Mouse (Mus musculus): ENCODE measurements at regions not wholly inside any gene's neighbourhood (a gene's known extent, or its start where the extent isn't known, plus 50 kb on each side); places are given as distances from the start of the nearest gene placed in this dataset.

- no peaks in the 10 kb centered on the region for H3K9me3 ChIP-seq
- no peaks in the 10 kb centered on the region for H3K36me3 ChIP-seq
- no peak overlapping the region for H3K4me2 ChIP-seq
- H3K4me3 ChIP-seq = no peak overlapping the region
- no peak overlapping the region for H3K9ac ChIP-seq
- H3K27ac ChIP-seq = no peak overlapping the region
- WGBS = 21% methylated on average over 3 of the region's 3 CpGs
- H3K27me3 ChIP-seq = no peaks in the 10 kb centered on the region
- H3K4me1 ChIP-seq = peaks cover 21% of the 10 kb centered on the region
- peak; percentile 15; the same call in 1 of the 2 replicates for ATAC-seq (ENCODE audit: borderline replicate concordance, extremely low read depth, low FRiP score, low TSS enrichment)
Measured at GRCm38 (mm10) chr1:35927049-35927415, 141.2 kb upstream of the Hs6st1 start.

- no peak for ATAC-seq (ENCODE audit: borderline replicate concordance, extremely low read depth, low FRiP score, low TSS enrichment)
- no peak overlapping the region for H3K27ac ChIP-seq
- 49% methylated on average over 3 of the region's 3 CpGs for WGBS
Measured at GRCm38 (mm10) chr1:35930351-35930750, 137.8 kb upstream of the Hs6st1 start.

GRCm38 (mm10) chr1:35931056-35931455 is 137.1 kb upstream of the Hs6st1 start:
- H3K4me3 ChIP-seq = no peak overlapping the region
- H3K4me2 ChIP-seq = no peak overlapping the region

More at GRCm38 (mm10) chr1:35930351-35930750, 137.8 kb upstream of the Hs6st1 start:
- H3K27me3 ChIP-seq = no peaks in the 10 kb centered on the region
- H3K4me3 ChIP-seq = no peak overlapping the region
- no peaks in the 10 kb centered on the region for H3K36me3 ChIP-seq
- H3K4me2 ChIP-seq = no peak overlapping the region
- H3K9me3 ChIP-seq = no peaks in the 10 kb centered on the region
- H3K4me1 ChIP-seq = peaks cover 31% of the 10 kb centered on the region
- H3K9ac ChIP-seq = no peak overlapping the region

GRCm38 (mm10) chr1:35933511-35933910 is 134.7 kb upstream of the Hs6st1 start:
- Histone ChIP-seq H3K9me3 (no peaks in the 10 kb centered on the region), H3K4me2 (no peak overlapping the region), H3K4me3 (no peak overlapping the region), H3K9ac (no peak overlapping the region), H3K27me3 (no peaks in the 10 kb centered on the region), H3K27ac (no peak overlapping the region), H3K4me1 (peaks cover 20% of the 10 kb centered on the region), H3K36me3 (no peaks in the 10 kb centered on the region)
- no peak for ATAC-seq (ENCODE audit: borderline replicate concordance, extremely low read depth, low FRiP score, low TSS enrichment)
- 92% methylated on average over 7 of the region's 7 CpGs for WGBS

More at GRCm38 (mm10) chr1:35931056-35931455, 137.1 kb upstream of the Hs6st1 start:
- Histone ChIP-seq H3K4me1 (peaks cover 31% of the 10 kb centered on the region), H3K27ac (no peak overlapping the region; the same call in 1 of the 2 replicates), H3K27me3 (no peaks in the 10 kb centered on the region), H3K9ac (no peak overlapping the region), H3K36me3 (no peaks in the 10 kb centered on the region), H3K9me3 (no peaks in the 10 kb centered on the region)
- WGBS = 47% methylated on average over 7 of the region's 7 CpGs
- ATAC-seq (ENCODE audit: borderline replicate concordance, extremely low read depth, low FRiP score, low TSS enrichment) = no peak

GRCm38 (mm10) chr1:35935099-35935651 is 133.0 kb upstream of the Hs6st1 start:
- WGBS = 25% methylated on average over 7 of the region's 7 CpGs
- ATAC-seq (ENCODE audit: borderline replicate concordance, extremely low read depth, low FRiP score, low TSS enrichment) = peak; percentile 66; the same call in 1 of the 2 replicates
- Histone ChIP-seq H3K4me1 (peaks cover 20% of the 10 kb centered on the region), H3K4me2 (no peak overlapping the region), H3K27me3 (no peaks in the 10 kb centered on the region), H3K9me3 (no peaks in the 10 kb centered on the region), H3K4me3 (no peak overlapping the region), H3K9ac (no peak overlapping the region), H3K36me3 (no peaks in the 10 kb centered on the region), H3K27ac (peak overlapping the region; percentile 52)

- H3K4me1 ChIP-seq = peaks cover 16% of the 10 kb centered on the region
- ATAC-seq (ENCODE audit: borderline replicate concordance, extremely low read depth, low FRiP score, low TSS enrichment) = no peak
Measured at GRCm38 (mm10) chr1:35936362-35937093, 131.7 kb upstream of the Hs6st1 start.

GRCm38 (mm10) chr1:35940236-35940635 is 128.0 kb upstream of the Hs6st1 start:
- no peaks in the 10 kb centered on the region for H3K36me3 ChIP-seq
- no peak for ATAC-seq (ENCODE audit: borderline replicate concordance, extremely low read depth, low FRiP score, low TSS enrichment)
- H3K9ac ChIP-seq = no peak overlapping the region
- H3K9me3 ChIP-seq = no peaks in the 10 kb centered on the region
- WGBS = 34% methylated on average over 2 of the region's 2 CpGs
- H3K27me3 ChIP-seq = no peaks in the 10 kb centered on the region
- no peak overlapping the region for H3K27ac ChIP-seq
- peaks cover 15% of the 10 kb centered on the region for H3K4me1 ChIP-seq
- H3K4me2 ChIP-seq = no peak overlapping the region
- H3K4me3 ChIP-seq = no peak overlapping the region

More at GRCm38 (mm10) chr1:35936362-35937093, 131.7 kb upstream of the Hs6st1 start:
- Histone ChIP-seq H3K9me3 (no peaks in the 10 kb centered on the region), H3K36me3 (no peaks in the 10 kb centered on the region), H3K4me2 (no peak overlapping the region), H3K4me3 (no peak overlapping the region), H3K27ac (no peak overlapping the region), H3K27me3 (no peaks in the 10 kb centered on the region), H3K9ac (no peak overlapping the region)
- 52% methylated on average over 5 of the region's 5 CpGs for WGBS

- H3K36me3 ChIP-seq = no peaks in the 10 kb centered on the region
- H3K27me3 ChIP-seq = no peaks in the 10 kb centered on the region
- H3K4me1 ChIP-seq = peaks cover 9% of the 10 kb centered on the region; the same call in 1 of the 2 replicates
- WGBS = 45% methylated on average over 8 of the region's 8 CpGs
- H3K9ac ChIP-seq = no peak overlapping the region
- no peak for ATAC-seq (ENCODE audit: borderline replicate concordance, extremely low read depth, low FRiP score, low TSS enrichment)
- H3K9me3 ChIP-seq = no peaks in the 10 kb centered on the region
- no peak overlapping the region for H3K27ac ChIP-seq
- no peak overlapping the region for H3K4me3 ChIP-seq
- H3K4me2 ChIP-seq = no peak overlapping the region
Measured at GRCm38 (mm10) chr1:35941642-35942077, 126.5 kb upstream of the Hs6st1 start.

GRCm38 (mm10) chr1:35942222-35942621 is 126.0 kb upstream of the Hs6st1 start:
- Histone ChIP-seq H3K27ac (no peak overlapping the region), H3K9me3 (no peaks in the 10 kb centered on the region), H3K4me1 (peaks cover 9% of the 10 kb centered on the region; the same call in 1 of the 2 replicates), H3K4me3 (no peak overlapping the region), H3K9ac (no peak overlapping the region), H3K36me3 (no peaks in the 10 kb centered on the region), H3K27me3 (no peaks in the 10 kb centered on the region), H3K4me2 (no peak overlapping the region)
- no peak for ATAC-seq (ENCODE audit: borderline replicate concordance, extremely low read depth, low FRiP score, low TSS enrichment)
- 47% methylated on average over 7 of the region's 7 CpGs for WGBS

- no peaks in the 10 kb centered on the region for H3K36me3 ChIP-seq
- no peak overlapping the region for H3K27ac ChIP-seq
- no peak overlapping the region for H3K9ac ChIP-seq
- peaks cover 9% of the 10 kb centered on the region; the same call in 1 of the 2 replicates for H3K4me1 ChIP-seq
- no peak for ATAC-seq (ENCODE audit: borderline replicate concordance, extremely low read depth, low FRiP score, low TSS enrichment)
- no peaks in the 10 kb centered on the region for H3K9me3 ChIP-seq
- no peak overlapping the region for H3K4me3 ChIP-seq
- no peaks in the 10 kb centered on the region for H3K27me3 ChIP-seq
- no peak overlapping the region for H3K4me2 ChIP-seq
- 62% methylated on average over 7 of the region's 7 CpGs for WGBS
Measured at GRCm38 (mm10) chr1:35943800-35944199, 124.4 kb upstream of the Hs6st1 start.

GRCm38 (mm10) chr1:35944376-35944775 is 123.8 kb upstream of the Hs6st1 start:
- Histone ChIP-seq H3K27ac (no peak overlapping the region), H3K36me3 (no peaks in the 10 kb centered on the region), H3K4me2 (no peak overlapping the region), H3K9ac (no peak overlapping the region), H3K4me3 (no peak overlapping the region), H3K4me1 (peaks cover 9% of the 10 kb centered on the region; the same call in 1 of the 2 replicates), H3K27me3 (no peaks in the 10 kb centered on the region), H3K9me3 (no peaks in the 10 kb centered on the region)
- 68% methylated on average over 5 of the region's 5 CpGs for WGBS
- ATAC-seq (ENCODE audit: borderline replicate concordance, extremely low read depth, low FRiP score, low TSS enrichment) = no peak

GRCm38 (mm10) chr1:35944849-35945248 is 123.4 kb upstream of the Hs6st1 start:
- Histone ChIP-seq H3K4me2 (no peak overlapping the region), H3K4me3 (no peak overlapping the region), H3K9me3 (no peaks in the 10 kb centered on the region), H3K27ac (no peak overlapping the region), H3K4me1 (peaks cover 9% of the 10 kb centered on the region; the same call in 1 of the 2 replicates), H3K9ac (no peak overlapping the region), H3K36me3 (no peaks in the 10 kb centered on the region), H3K27me3 (no peaks in the 10 kb centered on the region)
- no peak for ATAC-seq (ENCODE audit: borderline replicate concordance, extremely low read depth, low FRiP score, low TSS enrichment)
- 69% methylated on average over 8 of the region's 8 CpGs for WGBS

All from lung, embryonic 15.5 days (tissue).